Mouse (Mus musculus) myocyte (in vitro differentiated cells): ENCODE measurements around the gene Pdpk1. TPM values are rescaled to one million over a fixed set of nuclear protein-coding genes. Genes with fewer than 3 reads are reported as not detected.

Source experiments
- H3K27me3 ChIP-seq: one replicate; pipeline ENCODE4 v1.6.1; 2011; ENCODE audit not compliant: control insufficient read depth, insufficient read depth, insufficient read length
- H3K36me3 ChIP-seq: one replicate; pipeline ENCODE4 v1.6.1; 2011; ENCODE audit not compliant: control insufficient read depth, insufficient read depth
- H3K4me2 ChIP-seq: one replicate; pipeline ENCODE4 v1.6.1; 2011; ENCODE audit warnings: low read depth, control low read depth
- H3K4me3 ChIP-seq: one replicate; pipeline ENCODE4 v1.5.1; 2011; ENCODE audit warnings: mild to moderate bottlenecking, control low read depth, moderate library complexity
- H3K79me2 ChIP-seq: one replicate; pipeline ENCODE4 v1.6.1; 2011; ENCODE audit not compliant: control insufficient read depth, insufficient read depth
- H3ac ChIP-seq: one replicate; pipeline ENCODE4 v1.6.1; 2011; ENCODE audit not compliant: control insufficient read depth, insufficient read length
- CEBPB ChIP-seq: IDR thresholded peaks from 2 replicates; pipeline ENCODE4 v1.6.1; 2011; ENCODE audit warnings: mild to moderate bottlenecking, moderate library complexity; ENCODE audit not compliant: poor library complexity, insufficient read depth, severe bottlenecking
- E2F4 ChIP-seq: IDR thresholded peaks from one replicate; pipeline ENCODE4 v1.6.1; 2011; ENCODE audit warnings: mild to moderate bottlenecking, control low read depth, moderate library complexity; ENCODE audit not compliant: insufficient read depth
- MAX ChIP-seq: IDR thresholded peaks from one replicate; pipeline ENCODE4 v1.6.1; 2011; ENCODE audit warnings: low read depth, mild to moderate bottlenecking, control low read depth
- MYOD1 ChIP-seq, 3 experiments: IDR thresholded peaks; one replicate each; pipeline ENCODE4 v1.6.1; 2011; ENCODE audit warnings: control low read depth in 2 of 3, low read depth in 2 of 3, mild to moderate bottlenecking in 2 of 3, moderate library complexity in 1 of 3; ENCODE audit not compliant: insufficient read length in 2 of 3, control insufficient read depth in 1 of 3
- MYOG ChIP-seq, 3 experiments: IDR thresholded peaks; one replicate each; pipeline ENCODE4 v1.6.1; 2011; ENCODE audit warnings: control low read depth in 2 of 3, low read depth in 2 of 3, mild to moderate bottlenecking in 2 of 3; ENCODE audit not compliant: insufficient read length in 2 of 3, control insufficient read depth in 1 of 3, insufficient read depth in 1 of 3
- POLR2A ChIP-seq: IDR thresholded peaks from one replicate; pipeline ENCODE4 v1.6.1; 2011; ENCODE audit warnings: low read depth, mild to moderate bottlenecking, control low read depth, moderate library complexity; ENCODE audit not compliant: insufficient read length
- POLR2AphosphoS2 ChIP-seq: IDR thresholded peaks from one replicate; pipeline ENCODE4 v1.6.1; 2011; ENCODE audit warnings: low read depth, control low read depth; ENCODE audit not compliant: insufficient read length
- REST ChIP-seq: IDR thresholded peaks from one replicate; pipeline ENCODE4 v1.6.1; 2011; ENCODE audit warnings: mild to moderate bottlenecking, control low read depth, moderate library complexity; ENCODE audit not compliant: insufficient read depth, insufficient read length
- SRF ChIP-seq: IDR thresholded peaks from one replicate; pipeline ENCODE4 v1.6.1; 2011; ENCODE audit warnings: low read depth; ENCODE audit not compliant: control insufficient read depth, insufficient read length
- TCF12 ChIP-seq: IDR thresholded peaks from one replicate; pipeline ENCODE4 v1.6.1; 2011; ENCODE audit warnings: mild to moderate bottlenecking, control low read depth; ENCODE audit not compliant: poor library complexity, insufficient read depth, severe bottlenecking
- TCF3 ChIP-seq: IDR thresholded peaks from one replicate; pipeline ENCODE4 v1.6.1; 2011; ENCODE audit warnings: low read depth, control low read depth; ENCODE audit not compliant: insufficient read length
- USF1 ChIP-seq: IDR thresholded peaks from one replicate; pipeline ENCODE4 v1.6.1; 2011; ENCODE audit warnings: low read depth, mild to moderate bottlenecking, control low read depth, moderate library complexity
- polyA plus RNA-seq: library from polyadenylated mRNA; unstranded; fragments of >200 nt; fragmentation: generic; extraction: Trizol; gene quantifications from one replicate; pipeline ENCODE4 v1.2.1, GENCODE M21; 2012; ENCODE audit warnings: missing spikeins

Pdpk1 gene
- polyA plus RNA-seq, 1 experiment, result 10.1 TPM

- peaks cover 13% of the 10 kb centered on the region for H3K36me3 ChIP-seq
- no peaks in the 10 kb centered on the region for H3K27me3 ChIP-seq
- TF ChIP-seq POLR2AphosphoS2, result no peak
- no peak for TF ChIP-seq CEBPB
- no peak for TF ChIP-seq USF1
- TF ChIP-seq MYOG (IDR thresholded peaks at IDR 0.05; ENCODE audit: control insufficient read depth in 1 of 3, insufficient read depth in 1 of 3, insufficient read length in 2 of 3, low read depth in 2 of 3), result no peak
- no peak for TF ChIP-seq MYOD1 (IDR thresholded peaks at IDR 0.05; ENCODE audit: control insufficient read depth in 1 of 3, insufficient read length in 2 of 3, low read depth in 2 of 3)
- TF ChIP-seq MAX, result no peak
- no peak for TF ChIP-seq E2F4
- TF ChIP-seq SRF, result no peak
- TF ChIP-seq POLR2A, result no peak
- TF ChIP-seq REST, result no peak
- TF ChIP-seq TCF12, result no peak
- TF ChIP-seq TCF3, result no peak
- no peak overlapping the region for H3K4me3 ChIP-seq
- no peak overlapping the region for H3ac ChIP-seq
- H3K4me2 ChIP-seq, result no peak overlapping the region
- peaks cover 43% of the 10 kb centered on the region for H3K79me2 ChIP-seq
Observed at GRCm38 (mm10) chr17:24062459-24063155, 88.1 kb downstream of the Pdpk1 start.

- no peak overlapping the region for H3K4me3 ChIP-seq
Observed at GRCm38 (mm10) chr17:24057730-24058245, 92.9 kb downstream of the Pdpk1 start.

GRCm38 (mm10) chr17:24056636-24057625, 93.8 kb downstream of the Pdpk1 start:
- Histone ChIP-seq H3K79me2 (no peaks in the 10 kb centered on the region), H3K4me3 (no peak overlapping the region), H3K4me2 (no peak overlapping the region), H3ac (no peak overlapping the region), H3K36me3 (peaks cover 38% of the 10 kb centered on the region), H3K27me3 (no peaks in the 10 kb centered on the region)
- TF ChIP-seq TCF12, result no peak
- no peak for TF ChIP-seq TCF3
- TF ChIP-seq USF1, result no peak
- TF ChIP-seq POLR2A, result no peak
- TF ChIP-seq CEBPB, result no peak
- TF ChIP-seq REST, result no peak
- TF ChIP-seq MAX, result no peak
- no peak for TF ChIP-seq POLR2AphosphoS2
- peak; percentile 13 to 83 (median 61) for TF ChIP-seq MYOG (IDR thresholded peaks at IDR 0.05; ENCODE audit: control insufficient read depth in 1 of 3, insufficient read depth in 1 of 3, insufficient read length in 2 of 3, low read depth in 2 of 3)
- peak in 2 of 3 experiments; percentile 21 to 79 for TF ChIP-seq MYOD1 (IDR thresholded peaks at IDR 0.05; ENCODE audit: control insufficient read depth in 1 of 3, insufficient read length in 2 of 3, low read depth in 2 of 3)
- no peak for TF ChIP-seq E2F4
- no peak for TF ChIP-seq SRF

More at GRCm38 (mm10) chr17:24057730-24058245, 92.9 kb downstream of the Pdpk1 start:
- peaks cover 36% of the 10 kb centered on the region for H3K36me3 ChIP-seq
- peaks cover under 1% of the 10 kb centered on the region for H3K79me2 ChIP-seq
- no peak overlapping the region for H3ac ChIP-seq
- no peaks in the 10 kb centered on the region for H3K27me3 ChIP-seq
- TF ChIP-seq POLR2A, result no peak
- TF ChIP-seq TCF12, result peak; percentile 22
- no peak for TF ChIP-seq SRF
- TF ChIP-seq REST, result no peak
- no peak for TF ChIP-seq TCF3
- no peak for TF ChIP-seq POLR2AphosphoS2
- peak; percentile 4 to 72 (median 30) for TF ChIP-seq MYOD1 (IDR thresholded peaks at IDR 0.05; ENCODE audit: control insufficient read depth in 1 of 3, insufficient read length in 2 of 3, low read depth in 2 of 3)
- peak in 2 of 3 experiments; percentile 47 to 57 for TF ChIP-seq MYOG (IDR thresholded peaks at IDR 0.05; ENCODE audit: control insufficient read depth in 1 of 3, insufficient read depth in 1 of 3, insufficient read length in 2 of 3, low read depth in 2 of 3)
- no peak for TF ChIP-seq MAX
- TF ChIP-seq CEBPB, result no peak
- TF ChIP-seq E2F4, result no peak
- TF ChIP-seq USF1, result no peak
- no peak overlapping the region for H3K4me2 ChIP-seq

GRCm38 (mm10) chr17:24049008-24049407, 101.7 kb downstream of the Pdpk1 start:
- no peak for TF ChIP-seq CEBPB
- TF ChIP-seq MAX, result no peak
- no peak for TF ChIP-seq USF1
- no peak for TF ChIP-seq SRF
- no peak for TF ChIP-seq TCF12
- no peak for TF ChIP-seq E2F4
- peak in 2 of 3 experiments; percentile 26 to 70 for TF ChIP-seq MYOD1 (IDR thresholded peaks at IDR 0.05; ENCODE audit: control insufficient read depth in 1 of 3, insufficient read length in 2 of 3, low read depth in 2 of 3)
- no peak for TF ChIP-seq REST
- peak in 2 of 3 experiments; percentile 9 to 78 for TF ChIP-seq MYOG (IDR thresholded peaks at IDR 0.05; ENCODE audit: control insufficient read depth in 1 of 3, insufficient read depth in 1 of 3, insufficient read length in 2 of 3, low read depth in 2 of 3)
- TF ChIP-seq TCF3, result no peak
- Histone ChIP-seq H3K79me2 (no peaks in the 10 kb centered on the region), H3K36me3 (peaks cover 27% of the 10 kb centered on the region), H3ac (no peak overlapping the region), H3K4me2 (no peak overlapping the region), H3K27me3 (no peaks in the 10 kb centered on the region), H3K4me3 (no peak overlapping the region)
